13 mouse cellular contexts compared by ENCODE assay signal in the genomic region with DNA sequence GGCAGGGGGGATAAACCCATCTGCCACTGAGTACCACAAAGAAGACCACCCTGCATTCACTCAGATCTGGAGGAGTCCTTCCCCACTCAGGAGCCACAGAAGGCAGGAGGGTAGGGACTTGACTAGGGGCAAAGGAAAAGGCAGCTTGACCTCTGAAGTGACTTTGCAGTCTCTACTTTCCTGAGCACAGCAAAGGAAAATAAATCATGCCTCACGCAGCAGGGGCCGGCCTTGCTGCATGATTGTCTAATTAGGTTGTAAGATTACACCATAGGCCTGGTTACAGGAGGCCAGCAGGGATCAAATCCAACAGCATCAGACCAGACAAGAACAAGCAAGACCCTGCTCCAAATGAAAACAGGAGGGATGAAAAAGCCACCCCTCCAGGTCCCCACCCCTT.
DNase-seq lines count a peak whose midpoint lies in the region; ATAC-seq lines count a peak whose summit lies in the region.
"Had no signal": no experiment of that assay in that cellular context is flagged by ENCODE, and none has a peak within 500 bp of the region (broad histone marks: within the 10 kb centered on the region; RNA-seq: fewer than 3 reads in every experiment).

No protein-coding gene starts in this region.

- no peak overlapping the region for H3K4me3 ChIP-seq in kidney, embryonic 16.5 days (ENCODE audit: low read length)
- H3K4me3 ChIP-seq in limb, embryonic 10.5 days, result no peak overlapping the region
- H3K4me3 ChIP-seq: erythroblast, embryonic 14.5 days; liver, embryonic 12.5 days had no signal

- H3K27me3 ChIP-seq in kidney, embryonic 16.5 days (ENCODE audit: insufficient read depth, low read length), result no peaks in the 10 kb centered on the region
- H3K27me3 ChIP-seq in limb, embryonic 10.5 days (ENCODE audit: low read depth, poor library complexity, severe bottlenecking), result no peaks in the 10 kb centered on the region
- H3K27me3 ChIP-seq: liver, embryonic 12.5 days had no signal

- H3K9ac ChIP-seq in kidney, embryonic 16.5 days (replicated peaks; ENCODE audit: low read length), result no peak overlapping the region
- H3K9ac ChIP-seq: liver, embryonic 12.5 days had no signal

- H3K36me3 ChIP-seq in kidney, embryonic 16.5 days (ENCODE audit: insufficient read depth, low read length), result no peaks in the 10 kb centered on the region
- no peaks in the 10 kb centered on the region for H3K36me3 ChIP-seq in limb, embryonic 10.5 days
- H3K36me3 ChIP-seq: liver, embryonic 12.5 days had no signal

- peaks cover 12% of the 10 kb centered on the region for H3K4me1 ChIP-seq in kidney, embryonic 16.5 days (ENCODE audit: insufficient read depth, low read length)
- peaks cover 26% of the 10 kb centered on the region for H3K4me1 ChIP-seq in limb, embryonic 10.5 days
- H3K4me1 ChIP-seq: liver, embryonic 12.5 days had no signal

- no peak for DNase-seq in kidney, adult 11 months
- peak; percentile 12 for DNase-seq in adipocyte (ENCODE audit: low spot score)
- DNase-seq in adrenal gland, postnatal 10 days, result peak; percentile 45
- DNase-seq in limb, embryonic 10.5 days (ENCODE audit: low spot score), result peak; percentile 63
- no peak for DNase-seq in testis, postnatal 10 days (ENCODE audit: low spot score)
- DNase-seq in heart, adult 8-10 months (ENCODE audit: low spot score), result no peak
- DNase-seq: cerebellum, adult 9-11 months; layer of hippocampus, postnatal 36 days; thymus, adult 2 months had no signal

- no peak overlapping the region for H3K4me2 ChIP-seq in kidney, embryonic 16.5 days (replicated peaks; ENCODE audit: low read depth, low read length)
- H3K4me2 ChIP-seq: liver, embryonic 12.5 days had no signal

- 0 out of 2 replicates have a peak overlapping the region, but pooled peaks have one; percentile 14 for H3K27ac ChIP-seq in kidney, embryonic 16.5 days (ENCODE audit: low read length)
- peak overlapping the region; percentile 59 for H3K27ac ChIP-seq in limb, embryonic 10.5 days
- H3K27ac ChIP-seq: liver, embryonic 12.5 days had no signal

- 8% methylated on average over 2 of the region's 2 CpGs for WGBS in kidney, embryonic 16.5 days
- 4% methylated on average over 2 of the region's 2 CpGs for WGBS in limb, embryonic 10.5 days

- H3K9me3 ChIP-seq in kidney, embryonic 16.5 days (ENCODE audit: low read length), result no peaks in the 10 kb centered on the region
- no peaks in the 10 kb centered on the region for H3K9me3 ChIP-seq in limb, embryonic 10.5 days (replicated peaks)
- H3K9me3 ChIP-seq: liver, embryonic 12.5 days had no signal

- peak; percentile 59 for ATAC-seq in kidney, embryonic 16.5 days (ENCODE audit: low FRiP score, low TSS enrichment)
- ATAC-seq: inflammation-experienced regulatory T-cells, adult 6 months; liver, embryonic 12.5 days had no signal

Comparison
In these comparisons a context has a peak if more than half of its experiments do, and no peak if none do; other contexts are left out.
1. DNase-seq: peak in adipocyte (single experiment), adrenal gland, postnatal 10 days (single experiment) and limb, embryonic 10.5 days (single experiment); none in kidney, adult 11 months (single experiment), testis, postnatal 10 days (single experiment) and heart, adult 8-10 months (single experiment).